Mouse (Mus musculus): ENCODE data around the gene Ogg1.
"Not testable (repeated sequence)": the region's sequence is repeated elsewhere in the genome, so short reads cannot be mapped to it uniquely, and the experiment has no call there.

The Ogg1 gene

GRCm38 (mm10) chr6:113331721-113332120 lies 4.9 kb downstream of the Ogg1 start:
- no peak for DNase-seq (ENCODE audit: low read depth)

- DNase-seq (ENCODE audit: low read depth): not testable (repeated sequence)
Observed at GRCm38 (mm10) chr6:113332734-113333133, 6.0 kb downstream of the Ogg1 start.

DNA sequence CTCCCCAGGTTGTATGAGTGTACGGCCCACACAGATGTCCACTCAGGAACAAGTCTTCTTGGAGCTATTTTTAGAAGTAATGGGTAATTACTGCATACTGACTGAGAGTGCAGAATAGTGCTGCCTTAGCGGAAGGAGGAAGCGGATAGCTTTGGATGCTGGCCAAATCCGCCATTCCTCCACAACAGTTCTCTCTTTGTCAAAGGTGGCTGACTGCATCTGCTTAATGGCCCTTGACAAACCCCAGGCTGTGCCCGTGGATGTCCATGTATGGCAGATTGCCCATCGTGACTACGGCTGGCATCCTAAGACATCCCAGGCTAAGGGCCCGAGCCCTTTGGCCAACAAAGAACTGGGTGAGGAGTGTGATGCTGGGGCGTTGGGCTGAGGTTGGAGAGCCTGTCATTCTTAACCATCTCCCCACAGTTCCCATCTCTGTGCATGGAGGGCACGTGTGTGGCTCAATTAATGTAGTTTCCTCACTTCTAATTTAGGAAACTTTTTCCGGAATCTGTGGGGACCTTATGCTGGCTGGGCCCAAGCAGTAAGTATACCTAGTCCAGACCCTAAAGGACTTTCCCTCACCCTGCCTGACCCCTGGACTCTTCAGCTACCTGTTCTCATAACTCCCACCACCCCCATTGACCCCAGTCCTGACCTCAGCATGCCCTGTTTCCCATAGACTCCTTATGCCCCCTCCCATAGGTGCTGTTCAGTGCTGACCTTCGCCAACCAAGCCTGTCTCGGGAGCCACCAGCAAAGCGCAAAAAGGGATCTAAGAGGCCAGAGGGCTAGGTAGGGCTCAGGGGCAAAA lies 6.6 kb downstream of the Ogg1 start:
- DNase-seq (ENCODE audit: low read depth): no peak

DNA sequence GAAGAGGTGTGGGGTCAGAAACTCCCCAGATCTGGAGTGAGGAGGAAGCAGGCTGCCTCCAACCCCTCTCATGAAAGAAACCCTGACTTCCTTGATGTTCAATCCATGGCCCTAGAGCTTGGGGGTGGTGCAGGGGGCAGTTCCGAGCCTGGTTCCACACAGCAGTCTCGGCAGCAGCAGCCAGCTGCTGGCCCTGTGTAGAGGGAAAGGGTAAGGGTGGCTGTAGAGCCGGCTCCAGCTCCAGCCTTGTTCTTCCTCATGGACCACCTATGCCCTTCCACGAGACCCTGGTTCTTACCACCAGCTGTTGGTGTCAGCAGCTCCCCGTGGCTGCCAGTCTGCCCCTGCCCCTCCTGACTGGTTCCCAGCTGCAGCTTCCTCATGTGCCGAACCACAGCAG lies 7.4 kb downstream of the Ogg1 start:
- no peak for DNase-seq (ENCODE audit: low read depth)

GRCm38 (mm10) chr6:113336852-113337620 lies 10.3 kb downstream of the Ogg1 start:
- peak; percentile 74 for DNase-seq (ENCODE audit: low read depth)

- DNase-seq (ENCODE audit: low read depth): no peak
Observed at GRCm38 (mm10) chr6:113341574-113341973, 14.8 kb downstream of the Ogg1 start.

DNA sequence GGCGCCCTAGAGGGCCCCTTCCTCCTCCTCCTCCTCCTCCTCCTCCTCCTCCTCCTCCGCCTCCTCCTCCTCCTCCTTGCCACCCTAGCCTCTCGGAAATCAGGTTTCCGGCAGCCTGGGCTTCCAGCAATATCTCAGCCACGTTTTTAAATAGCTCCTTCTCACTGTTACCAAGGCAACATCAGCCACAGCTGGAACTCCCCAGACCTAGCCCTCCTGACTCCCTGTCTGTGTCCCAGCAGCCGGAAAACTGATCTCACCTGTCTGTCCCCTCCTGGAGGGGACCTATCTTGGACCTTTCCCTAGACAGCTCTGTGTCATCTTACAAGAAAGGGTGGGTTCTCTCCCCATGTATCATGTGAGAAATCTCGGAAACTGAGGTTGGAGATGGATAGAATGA lies 15.5 kb downstream of the Ogg1 start:
- DNase-seq (ENCODE audit: low read depth): no peak

DNA sequence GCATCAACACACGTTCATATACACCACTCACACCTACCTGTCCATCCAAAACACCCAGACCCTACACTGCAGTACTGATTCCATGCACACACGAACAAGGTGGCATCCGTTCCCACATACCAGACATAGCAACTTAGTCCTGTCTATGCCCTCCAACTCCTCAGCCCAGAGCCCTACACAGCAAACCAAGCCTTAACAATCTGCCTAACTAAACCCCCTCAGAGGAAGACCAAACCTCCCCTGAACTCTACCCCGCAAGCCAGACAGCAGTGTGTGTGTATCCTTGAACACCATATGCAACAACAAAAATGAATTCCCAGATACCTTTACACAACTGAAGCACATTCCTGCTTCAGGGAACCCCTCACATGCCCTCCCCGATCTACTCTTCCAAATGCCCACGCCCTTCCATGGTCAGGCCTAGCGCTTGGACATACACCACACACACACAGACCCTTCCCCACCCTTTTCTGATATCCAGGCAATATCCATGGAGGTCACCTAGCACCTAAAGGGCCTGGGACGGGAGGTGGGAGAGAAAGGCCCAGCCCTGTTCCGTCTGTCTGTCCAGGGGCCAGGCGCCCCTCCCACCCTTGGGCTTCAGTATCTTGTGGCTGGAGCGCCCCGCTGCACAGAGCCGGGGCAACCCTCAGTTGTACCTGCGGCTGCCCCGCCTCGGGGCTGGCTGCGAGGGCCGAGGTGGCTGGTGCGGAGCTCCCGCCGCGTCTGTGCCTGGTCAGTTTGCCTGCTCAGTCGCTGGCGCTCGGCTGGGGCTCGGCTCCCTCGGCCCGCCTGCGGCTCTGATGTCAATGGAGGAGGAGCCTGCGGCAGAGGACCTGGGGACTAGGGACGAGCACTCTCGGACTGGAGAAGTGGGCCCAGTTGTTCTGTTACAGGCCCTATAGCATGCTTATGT lies 16.7 kb downstream of the Ogg1 start, which contains the start of gene Camk1:
Gene Camk1, minus strand, starts transcription at position 808 of the 916 bp plus-strand sequence.
- DNase-seq (ENCODE audit: low read depth): no peak

DNA sequence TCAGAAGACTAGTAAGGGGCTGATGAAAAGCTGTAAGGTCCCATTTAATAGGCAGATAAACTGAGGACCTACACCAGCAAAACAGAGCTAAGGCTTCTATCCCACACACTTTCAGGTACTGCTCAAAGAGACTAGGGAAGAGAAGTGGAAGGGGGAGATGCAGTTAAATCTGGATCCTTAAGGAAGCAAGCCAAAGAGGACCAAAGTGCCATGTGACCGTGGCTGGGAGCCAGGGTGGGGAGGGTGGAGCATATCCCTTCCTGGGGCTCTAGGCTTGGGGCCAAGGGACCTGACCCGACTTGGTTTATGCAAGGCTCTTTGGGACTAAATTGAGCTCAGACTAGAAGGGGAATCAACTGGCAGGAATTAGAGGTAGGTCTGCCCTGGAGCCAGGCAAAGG lies 17.5 kb downstream of the Ogg1 start:
- DNase-seq (ENCODE audit: low read depth): no peak

GRCm38 (mm10) chr6:113346897-113347296 lies 20.1 kb downstream of the Ogg1 start:
- DNase-seq (ENCODE audit: low read depth): no peak

DNA sequence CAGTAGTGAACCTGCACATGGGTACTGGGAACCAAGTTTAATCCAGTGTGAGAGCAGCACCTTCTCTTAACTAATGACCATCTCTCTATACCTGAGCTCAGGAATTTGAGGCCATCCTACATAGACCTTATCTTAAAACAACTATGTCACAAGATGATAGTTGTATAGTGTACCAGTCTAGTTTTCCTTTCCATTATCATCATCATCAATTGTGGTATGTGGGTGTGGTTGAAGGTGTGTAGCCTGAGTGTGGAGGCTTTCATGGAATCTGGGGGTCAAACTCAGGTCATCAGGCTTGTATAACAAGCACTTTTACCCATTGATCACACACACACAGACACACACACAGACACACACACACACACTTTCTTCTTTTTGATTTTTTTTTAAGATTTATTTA lies 23.8 kb downstream of the Ogg1 start:
- DNase-seq (ENCODE audit: low read depth): no peak

- DNase-seq (ENCODE audit: low read depth): peak; percentile 50
Observed at GRCm38 (mm10) chr6:113351161-113351560, 24.4 kb downstream of the Ogg1 start.

GRCm38 (mm10) chr6:113351653-113352052 lies 24.9 kb downstream of the Ogg1 start:
- peak; percentile 54 for DNase-seq (ENCODE audit: low read depth)

DNA sequence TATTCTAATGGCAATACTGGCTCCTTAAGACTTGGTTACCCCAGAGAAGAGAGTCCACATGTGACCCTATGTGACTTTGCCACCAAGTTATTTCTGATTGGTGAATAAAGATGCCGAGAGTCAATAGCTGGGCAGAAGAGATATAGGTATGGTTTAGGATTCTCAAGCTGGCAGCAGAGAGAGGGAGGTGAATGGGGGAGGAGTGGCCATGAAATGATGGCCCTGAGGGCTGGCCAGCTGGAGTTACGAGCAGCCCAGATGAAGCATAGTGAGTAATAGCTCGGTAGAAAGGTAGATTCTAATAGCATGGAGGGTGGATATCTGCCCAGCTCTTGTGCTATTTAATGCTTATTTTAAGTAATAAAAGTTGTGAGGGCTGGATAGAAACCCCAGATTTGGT lies 26.0 kb downstream of the Ogg1 start:
- no peak for DNase-seq (ENCODE audit: low read depth)

DNA sequence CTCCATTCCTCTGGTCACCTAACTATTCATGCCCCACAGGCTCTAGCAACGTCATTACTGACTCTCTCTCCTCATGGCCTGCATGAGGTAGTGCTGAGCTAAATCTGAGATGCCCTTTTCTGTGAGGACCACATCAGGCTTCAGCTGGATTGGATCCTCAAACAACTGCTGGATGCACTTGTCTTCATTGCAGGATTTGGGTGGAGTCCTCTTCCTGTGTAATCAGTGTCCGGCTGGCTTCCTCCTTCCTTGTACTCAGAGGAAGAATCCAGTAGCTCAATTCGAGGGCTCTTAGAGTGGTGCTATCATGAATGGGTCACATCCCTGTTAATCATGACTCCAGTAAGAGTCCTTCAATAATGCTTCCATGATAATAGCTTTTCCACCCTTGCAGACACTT lies 26.9 kb downstream of the Ogg1 start:
- no peak for DNase-seq (ENCODE audit: low read depth)

- DNase-seq (ENCODE audit: low read depth): no peak
Observed at GRCm38 (mm10) chr6:113361476-113361875, 34.7 kb downstream of the Ogg1 start.

GRCm38 (mm10) chr6:113362241-113362640 lies 35.5 kb downstream of the Ogg1 start:
- no peak for DNase-seq (ENCODE audit: low read depth)

- DNase-seq (ENCODE audit: low read depth): peak; percentile 29
Observed at GRCm38 (mm10) chr6:113364518-113365135, 37.9 kb downstream of the Ogg1 start.

DNA sequence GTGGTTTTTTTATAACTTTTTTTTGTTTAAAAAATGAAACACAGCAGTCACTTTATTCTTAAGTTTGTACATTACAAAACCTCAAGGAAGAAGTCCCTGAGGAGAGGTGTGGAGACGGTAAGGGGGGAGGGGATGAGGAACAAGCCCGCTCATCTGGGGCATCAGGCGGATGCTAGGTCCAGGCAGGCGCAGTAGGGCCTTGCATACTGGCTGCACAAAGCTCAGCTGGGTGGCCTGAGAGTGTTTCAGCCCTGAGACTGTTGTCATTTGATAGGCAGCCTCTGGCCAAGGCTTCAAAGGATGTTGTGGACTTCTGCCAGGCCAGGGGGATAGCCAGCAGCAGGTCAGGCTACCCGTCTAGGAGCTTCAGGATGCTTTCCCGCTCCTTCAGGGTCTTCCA lies 39.9 kb downstream of the Ogg1 start:
- no peak for DNase-seq (ENCODE audit: low read depth)

DNA sequence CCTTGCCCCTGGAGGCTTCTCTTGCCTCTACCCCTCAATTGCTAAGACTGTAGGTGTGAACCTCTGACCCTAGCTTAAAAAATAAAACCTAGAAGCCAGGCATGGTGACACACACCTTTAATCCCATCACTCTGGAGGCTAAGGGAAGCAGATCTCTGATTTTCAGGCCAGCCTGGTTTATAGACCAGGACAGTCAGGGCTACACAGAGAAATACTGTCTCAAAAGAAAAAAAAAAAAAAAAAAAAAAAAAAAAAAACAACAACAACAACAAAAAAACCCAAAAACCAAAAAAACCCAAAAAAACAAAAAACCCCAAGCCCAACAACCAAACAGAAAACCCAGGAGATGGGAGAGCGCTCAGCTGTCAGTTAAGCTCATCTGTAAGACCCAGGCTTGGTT lies 40.8 kb downstream of the Ogg1 start:
- no peak for DNase-seq (ENCODE audit: low read depth)

DNA sequence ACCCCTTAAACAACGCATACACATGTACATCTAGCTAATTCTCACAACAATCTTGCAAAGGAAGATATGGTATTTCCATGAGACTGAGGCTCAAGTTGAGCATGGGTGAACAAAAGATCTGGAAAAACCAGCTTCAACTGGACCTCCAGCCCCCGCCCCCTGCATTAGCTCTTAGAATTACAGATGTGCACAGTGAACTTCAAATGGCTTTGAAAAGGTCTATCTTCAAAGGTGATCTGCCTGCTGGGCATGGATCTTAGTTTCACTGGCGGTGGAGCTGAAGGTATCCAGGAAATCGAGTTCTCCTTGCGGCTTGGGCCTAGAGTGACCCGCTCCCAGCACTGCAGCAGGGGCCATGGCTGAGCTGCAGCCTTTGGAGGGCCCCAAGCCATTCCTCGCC lies 41.4 kb downstream of the Ogg1 start:
- no peak for DNase-seq (ENCODE audit: low read depth)

DNA sequence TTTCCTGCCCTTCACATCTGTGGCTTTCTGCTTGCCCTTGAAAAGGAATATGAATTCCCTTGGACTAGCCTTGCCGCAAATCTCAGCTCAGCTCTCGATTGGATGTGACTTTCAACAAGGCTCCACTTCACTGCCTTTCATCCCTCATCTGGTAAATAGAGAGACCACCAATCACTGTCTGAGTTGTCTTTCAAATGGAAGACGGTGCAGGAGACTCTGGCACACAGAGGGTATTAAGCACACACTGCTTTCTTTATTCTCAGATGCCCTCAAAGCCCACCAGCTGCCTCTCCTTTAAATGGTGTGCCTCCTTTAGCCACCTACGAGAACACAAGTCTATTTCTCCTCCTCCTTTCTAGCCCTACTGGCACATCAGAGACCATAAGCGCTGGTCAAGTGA lies 41.8 kb downstream of the Ogg1 start:
- no peak for DNase-seq (ENCODE audit: low read depth)
